Mouse (Mus musculus) adipose tissue, adult 10 weeks (tissue): Measurements from ENCODE around the gene Tango6. TPM values are rescaled to one million over a fixed set of nuclear protein-coding genes. Genes with fewer than 3 reads are reported as not detected.

Experiments
- polyA plus RNA-seq: library from polyadenylated mRNA; stranded (reverse); fragments of 350-450 nt; fragmentation: Illumina TruSeq; extraction: RNeasy Lipid Tissue Mini Kit (QIAGEN cat#74804); gene quantifications from one replicate; pipeline ENCODE4 v1.2.3, GENCODE M21; 2014; ENCODE audit warnings: low read depth, low replicate concordance

The Tango6 gene
- 4.3 TPM for polyA plus RNA-seq

GRCm38 (mm10) chr8:106682971-106683668, at the start of gene Tango6:
TSS of gene Tango6 (plus strand) at chr8:106683068.

DNA sequence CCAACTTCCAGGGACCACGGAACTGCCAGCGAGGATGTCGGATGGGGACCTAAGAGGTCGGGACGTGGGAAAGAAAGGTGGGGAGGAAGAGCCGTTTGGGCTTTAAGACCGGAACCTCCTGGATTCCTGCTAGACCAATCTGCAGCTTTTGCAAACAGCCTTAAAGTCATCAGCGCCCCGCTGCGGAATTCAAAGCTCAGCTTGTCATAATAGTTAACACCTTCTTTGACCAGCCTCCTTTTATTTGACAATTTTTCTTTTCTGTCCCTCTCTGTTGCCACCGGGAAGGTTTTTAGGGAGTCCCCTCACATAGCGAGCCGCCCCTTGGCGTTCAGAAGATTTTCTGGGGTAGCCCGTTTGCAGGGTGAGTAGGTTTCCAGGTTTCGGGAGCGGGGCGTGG, 187.2 kb downstream of the Tango6 start, which contains the start of gene Has3:
Gene Has3 (plus strand): TSS at position 192 of the 400 bp plus-strand sequence.

DNA sequence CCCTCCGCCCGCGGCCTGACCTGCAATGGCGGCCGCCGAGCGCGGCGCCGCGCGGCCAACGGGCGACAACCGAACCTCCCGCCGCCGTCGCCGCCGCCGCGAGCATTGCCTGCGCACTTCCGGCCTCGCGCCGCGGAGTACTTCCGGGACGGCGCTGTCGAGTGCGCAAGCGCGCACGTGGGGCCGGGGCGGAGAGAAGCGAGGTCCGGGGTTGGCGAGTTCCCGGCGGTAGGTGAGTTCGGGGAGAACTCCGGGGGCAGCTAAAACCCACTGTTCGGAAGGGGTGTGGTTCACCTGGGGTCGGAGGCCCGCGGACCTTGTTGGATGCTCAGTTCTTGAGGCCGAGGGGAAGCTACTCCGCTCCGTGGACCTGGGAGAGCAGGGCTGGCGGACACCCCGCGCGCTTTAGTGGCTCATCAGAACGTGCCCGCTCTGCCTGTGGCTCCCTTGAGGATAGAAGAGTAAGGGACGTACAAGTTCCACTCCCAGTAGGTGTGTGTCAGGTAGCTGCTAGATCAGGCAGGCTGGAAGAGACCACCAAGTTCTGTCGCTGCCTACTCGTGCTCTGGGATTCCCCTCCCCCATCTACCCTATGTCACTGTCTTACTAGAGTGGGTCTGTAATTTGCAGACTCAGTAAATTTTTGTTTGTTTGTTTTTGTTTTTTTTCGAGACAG, 210.8 kb downstream of the Tango6 start, which contains the start of gene Utp4:
Gene Utp4 (plus strand): TSS at position 156 of the 676 bp plus-strand sequence.

Other genes starting within 250 kb of the Tango6 start
- gene 6030452D12Rik, start 182.5 kb upstream of the Tango6 start, polyA plus RNA-seq, result not detected
- gene Cdh3, start 172.2 kb upstream of the Tango6 start, polyA plus RNA-seq, result 26.5 TPM
- 7.3 TPM for gene Gm10073, start 109.6 kb upstream of the Tango6 start, polyA plus RNA-seq
- 65.4 TPM for gene Cdh1, start 79.7 kb upstream of the Tango6 start, polyA plus RNA-seq
- 0.77 TPM for gene Has3, start 187.2 kb downstream of the Tango6 start, polyA plus RNA-seq
- 18.7 TPM for gene Utp4, start 210.6 kb downstream of the Tango6 start, polyA plus RNA-seq